Mouse (Mus musculus) layer of hippocampus, postnatal 14 days (tissue): ENCODE data around the gene Fbxw11. TPM values are rescaled to one million over a fixed set of nuclear protein-coding genes. Genes with fewer than 3 reads are reported as not detected.
"Not testable (repeated sequence)": the region's sequence is repeated elsewhere in the genome, so short reads cannot be mapped to it uniquely, and the experiment has no call there.

Source experiments
- DNase-seq, 2 experiments: peaks; one replicate each; pipeline ENCODE4 v3.0.0; 2021 to 2022; ENCODE audit warnings: low spot score in 2 of 2, mixed read lengths in 1 of 2
- total RNA-seq, 2 experiments: library from RNA; stranded (reverse); gene quantifications; 2 replicates each; pipeline ENCODE4 v1.2.3; 2021

The Fbxw11 gene
- total RNA-seq, 2 experiments from 2014 or later: 130 to 137 TPM

DNA sequence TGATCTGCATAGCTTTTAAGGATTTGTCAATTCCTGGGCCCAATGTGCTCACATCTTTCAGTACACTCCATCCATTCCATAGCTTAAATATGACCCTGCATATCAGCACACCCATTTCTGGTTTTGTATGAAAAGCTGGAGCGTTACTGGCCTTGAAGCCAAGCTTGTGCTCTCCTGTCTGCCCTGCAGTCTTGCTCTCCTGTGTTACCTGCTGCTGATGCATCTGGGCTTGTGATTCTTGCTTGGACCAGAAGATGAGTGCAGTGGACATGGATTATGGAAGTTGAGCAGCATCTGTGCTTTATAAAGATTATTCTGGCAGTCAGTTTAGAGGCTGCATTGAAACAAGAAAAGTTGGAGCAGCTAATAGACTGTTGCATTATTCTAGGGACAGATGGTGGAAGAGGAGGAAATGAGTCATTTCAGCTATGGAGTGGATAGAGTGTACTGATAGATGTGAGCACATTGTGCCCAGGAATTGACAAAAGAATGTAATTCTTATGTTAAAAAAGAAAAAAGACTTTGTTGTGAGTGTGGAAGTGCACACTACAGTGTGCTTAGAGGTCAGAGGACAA, 19.6 kb downstream of the Fbxw11 start:
- DNase-seq: peak in 1 of 2 experiments; percentile 69

DNA sequence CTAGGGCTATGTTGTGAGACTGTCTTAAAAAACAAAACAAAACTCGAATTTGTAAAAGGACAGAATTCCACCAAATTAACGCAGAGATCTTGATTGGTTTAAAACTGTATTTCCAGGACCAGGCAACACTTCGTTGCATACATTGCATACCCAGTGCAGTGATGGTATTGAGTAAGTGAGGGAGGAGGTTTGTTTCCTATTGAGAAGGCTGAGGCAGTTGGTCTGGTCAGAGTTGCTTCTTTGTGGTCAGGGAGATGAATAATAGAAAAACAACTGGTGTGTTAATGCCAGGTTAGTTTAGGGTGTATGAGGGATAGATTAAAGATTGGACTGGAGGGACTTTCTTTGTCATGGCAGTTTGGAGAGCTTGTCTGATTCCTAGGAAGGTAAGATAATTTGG, 23.1 kb downstream of the Fbxw11 start:
- no peak for DNase-seq

DNA sequence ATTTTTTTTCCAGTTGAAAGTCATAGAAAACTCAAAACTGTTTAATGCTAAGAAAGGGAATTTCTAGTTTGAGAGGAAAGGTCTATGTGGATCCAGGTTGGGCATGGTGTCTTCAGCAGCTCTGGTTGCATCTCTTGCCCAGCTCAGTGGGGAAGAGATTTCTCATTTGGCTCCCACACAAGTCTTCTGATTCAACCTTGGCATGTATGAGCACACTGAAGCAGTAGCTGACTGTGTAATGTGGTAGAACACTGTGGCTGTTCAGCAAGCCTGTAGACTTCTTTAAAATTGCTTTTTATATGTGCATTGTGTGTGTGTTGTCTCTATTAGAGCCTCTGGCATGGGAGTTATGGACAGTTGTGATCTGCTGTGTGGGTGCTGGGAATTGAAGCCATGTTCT, 24.5 kb downstream of the Fbxw11 start:
- DNase-seq: no peak

DNA sequence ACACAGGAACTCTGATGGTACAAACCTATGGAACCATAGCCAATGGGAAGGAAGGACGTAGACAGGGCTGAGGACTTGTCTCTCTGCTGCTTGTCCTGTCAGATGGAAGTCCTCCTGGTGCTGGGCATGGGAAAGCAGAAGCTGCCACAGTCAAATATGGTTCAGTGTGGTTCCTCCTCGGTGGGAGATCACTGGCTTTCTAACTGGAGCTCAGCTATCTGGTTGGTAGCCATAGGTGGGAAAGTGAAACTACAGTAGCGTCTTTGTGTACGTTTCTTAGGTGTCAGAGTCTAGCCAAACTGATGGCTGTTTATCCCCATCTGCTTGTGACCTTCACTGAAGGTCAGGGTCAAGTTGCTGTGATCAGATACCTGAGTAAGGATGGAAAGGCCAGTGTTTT, 29.0 kb downstream of the Fbxw11 start:
- DNase-seq: no peak

DNA sequence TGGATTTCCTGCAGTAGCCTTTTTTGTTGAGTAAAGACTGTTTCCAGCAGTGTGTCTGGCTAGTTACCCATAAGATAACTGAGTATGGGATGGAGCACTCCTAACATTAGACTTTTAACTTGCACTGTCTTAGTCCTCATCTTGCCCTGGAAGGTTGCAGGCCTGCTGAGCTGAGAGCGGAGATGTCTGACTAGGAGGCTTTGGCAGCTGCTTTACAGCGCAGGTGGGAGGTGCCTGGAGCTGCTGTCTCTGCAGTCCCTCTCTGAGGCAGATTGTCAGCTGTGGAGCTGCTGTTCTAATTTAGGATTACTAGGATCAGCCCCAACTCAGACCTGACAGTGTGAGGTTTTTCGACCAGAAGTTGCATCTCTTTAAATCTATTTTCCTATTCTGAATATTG, 34.3 kb downstream of the Fbxw11 start:
- no peak for DNase-seq

DNA sequence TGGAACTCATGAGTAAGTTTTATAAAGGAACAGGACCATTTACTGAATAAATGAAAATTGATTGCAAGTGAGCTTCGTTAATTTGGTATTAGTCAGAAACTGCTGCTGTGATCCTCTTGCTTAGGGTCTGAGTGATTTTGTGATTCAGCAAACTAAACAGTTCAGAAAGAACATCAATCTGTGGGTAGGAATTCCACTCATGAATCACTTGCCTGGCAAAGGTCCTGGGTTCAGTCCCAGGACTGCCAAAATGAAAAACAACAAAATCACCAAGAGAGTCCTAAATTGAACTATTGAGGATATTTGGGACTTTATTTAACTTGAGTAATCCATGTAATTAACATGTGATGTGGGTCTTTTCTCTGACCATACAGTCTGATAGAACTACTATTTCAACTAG, 35.3 kb downstream of the Fbxw11 start:
- no peak for DNase-seq

DNA sequence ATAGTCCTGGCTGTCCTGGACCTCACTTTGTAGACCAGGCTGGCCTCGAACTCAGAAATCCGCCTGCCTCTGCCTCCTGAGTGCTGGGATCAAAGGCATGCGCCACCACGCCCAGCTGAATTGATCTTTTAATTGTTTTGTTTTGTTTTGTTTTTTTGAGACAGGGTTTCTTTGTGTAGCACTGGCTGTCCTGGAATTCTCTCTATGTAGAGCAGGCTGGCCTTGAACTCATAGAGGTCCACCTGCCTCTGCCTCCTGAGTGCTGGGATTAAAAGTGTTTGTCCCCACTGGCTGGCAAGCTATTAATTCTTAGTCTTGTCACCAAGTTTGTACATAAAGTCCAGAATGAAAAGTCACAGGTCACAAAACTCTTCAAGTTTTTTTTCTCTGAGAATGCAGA, 36.6 kb downstream of the Fbxw11 start:
- DNase-seq: not testable (repeated sequence)

DNA sequence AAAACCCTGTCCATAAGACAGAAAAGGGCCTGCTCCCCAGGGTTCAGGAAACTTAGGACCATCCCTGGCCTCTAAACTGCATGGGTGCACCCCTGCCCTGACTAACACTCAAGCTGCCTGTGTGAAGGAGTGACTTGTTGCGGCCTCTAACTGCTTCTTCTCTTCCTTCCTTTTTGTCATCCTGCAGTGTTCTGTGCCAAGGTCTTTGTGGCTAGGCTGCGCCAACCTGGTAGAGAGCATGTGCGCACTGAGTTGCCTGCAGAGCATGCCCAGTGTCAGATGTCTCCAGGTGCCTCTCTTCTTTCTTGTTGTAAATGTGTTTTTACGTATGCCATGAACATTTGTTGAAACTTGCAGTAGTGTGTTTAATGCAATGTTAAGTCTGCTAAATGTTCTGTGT, 37.5 kb downstream of the Fbxw11 start:
- no peak for DNase-seq

DNA sequence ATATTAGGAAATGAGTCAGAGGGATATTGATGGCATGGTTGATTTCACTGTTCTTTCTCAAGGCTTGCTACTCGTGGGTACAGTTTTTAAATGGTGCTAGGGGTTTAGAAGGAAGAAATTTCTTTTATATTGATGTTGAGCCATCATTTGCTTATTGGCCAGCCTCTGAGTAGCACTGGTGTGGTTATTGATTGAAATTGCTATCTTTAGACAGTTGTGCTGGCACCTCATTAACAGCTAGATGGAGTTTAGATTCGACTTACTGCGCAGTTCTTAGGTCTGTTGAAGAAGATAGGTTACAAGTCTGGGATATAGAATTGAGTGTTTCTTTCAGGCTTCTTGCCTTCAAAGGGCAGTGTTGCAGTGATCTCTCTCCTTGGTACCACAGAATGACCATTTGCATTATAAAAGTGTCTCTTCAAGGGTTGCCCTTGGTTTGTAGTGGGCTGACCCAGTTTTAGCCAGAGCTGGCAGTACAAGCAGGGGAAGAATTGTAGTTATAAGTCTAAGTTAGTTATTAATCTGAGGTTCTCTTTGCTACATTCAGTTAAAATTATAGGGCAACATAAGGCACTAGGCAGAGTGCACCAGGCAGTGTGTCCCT, 38.8 kb downstream of the Fbxw11 start:
- DNase-seq: no peak

DNA sequence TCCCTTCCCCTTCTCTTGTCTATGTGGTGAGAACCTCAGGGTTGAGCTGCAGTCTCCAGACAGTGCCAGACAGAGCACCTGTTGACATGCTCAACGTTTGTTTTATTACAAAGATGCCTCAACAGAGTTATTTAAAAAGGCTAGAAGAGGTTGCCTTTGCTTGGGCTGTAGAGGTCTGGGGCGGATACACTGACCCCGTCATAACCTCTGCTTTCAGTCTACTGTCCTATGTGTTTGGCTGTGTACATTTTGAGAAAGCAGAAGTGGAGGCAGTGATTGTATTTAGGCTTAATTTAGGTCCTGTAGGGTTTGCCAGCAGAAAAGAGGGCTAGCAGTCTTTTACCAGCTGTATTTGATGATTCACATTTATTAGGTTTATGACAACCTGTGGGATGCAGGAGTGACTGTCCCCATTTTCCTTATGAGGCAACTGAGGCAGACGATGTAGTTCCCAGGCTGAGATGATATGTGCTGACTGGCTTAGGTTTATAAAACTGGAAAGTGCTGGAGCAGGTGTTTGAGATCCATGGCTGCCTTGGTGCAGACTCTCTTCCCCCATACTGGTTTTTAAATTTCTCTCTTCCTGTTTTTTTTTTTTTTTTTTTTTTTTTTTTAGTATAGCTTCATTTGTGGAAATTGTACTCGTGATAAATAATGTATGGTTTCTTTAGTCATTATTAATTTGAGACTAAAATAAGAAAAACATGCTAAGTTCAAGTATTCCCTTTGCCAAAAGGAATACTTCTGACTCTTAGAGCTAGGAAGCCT, 40.0 kb downstream of the Fbxw11 start:
- no peak for DNase-seq

DNA sequence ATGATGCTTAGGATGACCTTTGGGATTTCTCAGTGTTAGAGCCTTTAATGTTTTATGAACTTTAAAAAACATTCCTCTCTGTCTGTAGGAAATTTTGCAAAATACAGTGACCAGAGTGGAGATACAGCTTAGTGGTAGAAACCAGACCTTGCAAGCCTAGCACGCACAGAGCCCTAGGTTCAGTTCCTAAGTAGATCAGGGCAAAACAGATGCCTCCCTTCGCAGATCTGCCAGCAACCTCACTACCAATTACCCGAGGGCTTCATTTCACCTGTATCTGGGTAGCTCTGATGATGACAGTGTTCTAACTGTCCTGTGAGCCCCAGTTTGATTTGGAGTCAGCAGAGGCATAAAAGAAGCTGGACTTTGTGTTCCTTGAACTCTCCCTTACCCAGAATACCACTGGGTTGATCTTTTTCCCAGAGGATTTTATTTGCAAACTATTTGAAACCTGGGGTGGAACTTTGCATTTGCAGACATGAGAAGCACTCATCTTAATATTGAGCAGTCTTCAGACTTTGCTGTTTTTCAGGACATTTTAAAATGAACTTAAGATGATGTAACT, 42.2 kb downstream of the Fbxw11 start:
- no peak for DNase-seq

DNA sequence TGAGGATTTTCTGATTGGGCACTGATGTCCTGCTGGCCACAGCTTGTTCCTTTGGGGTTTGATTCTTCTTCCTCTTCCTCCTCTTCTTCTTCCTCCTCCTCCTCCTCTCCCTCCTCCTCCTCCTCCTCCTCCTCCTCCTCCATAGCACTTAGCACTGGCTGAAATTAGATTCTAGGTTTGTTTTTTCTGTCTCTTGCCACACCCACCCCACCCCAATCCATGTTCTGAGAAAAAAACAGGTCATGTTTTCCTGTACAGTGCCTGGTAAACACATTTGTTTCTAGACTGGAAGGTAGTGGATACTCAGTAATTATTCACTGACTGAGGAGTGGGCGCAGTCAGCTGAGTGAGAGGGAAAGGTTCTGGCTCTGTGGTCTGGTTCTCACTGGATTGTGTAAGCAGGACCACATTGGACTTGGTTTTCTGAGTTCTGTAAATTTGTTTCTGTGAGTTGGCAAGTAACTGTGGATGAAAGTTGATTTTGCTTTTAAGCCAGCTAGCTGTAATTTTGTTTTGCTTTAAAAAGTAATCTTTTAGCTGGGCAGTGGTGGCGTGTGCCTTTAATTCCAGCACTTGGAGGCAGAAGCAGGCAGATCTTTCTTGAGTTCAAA, 45.8 kb downstream of the Fbxw11 start:
- no peak for DNase-seq

DNA sequence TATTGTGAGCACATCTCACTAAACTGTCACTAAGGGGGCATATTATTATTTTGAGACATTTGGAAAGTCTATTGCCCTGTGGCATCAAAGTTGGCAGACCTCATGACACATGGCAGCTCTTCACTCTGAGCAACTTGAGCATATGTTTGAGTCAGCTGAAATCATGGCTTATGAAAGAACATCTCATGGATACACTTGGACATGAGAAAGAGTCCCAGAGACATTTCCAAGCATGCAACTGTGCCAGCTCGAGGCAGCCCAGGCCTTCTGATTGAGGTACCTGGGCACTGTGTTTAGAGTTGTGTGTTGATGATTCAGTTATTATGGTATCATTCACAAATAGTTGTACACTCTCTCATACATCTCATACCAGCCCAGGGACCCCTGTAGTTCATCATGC, 47.0 kb downstream of the Fbxw11 start:
- no peak for DNase-seq

DNA sequence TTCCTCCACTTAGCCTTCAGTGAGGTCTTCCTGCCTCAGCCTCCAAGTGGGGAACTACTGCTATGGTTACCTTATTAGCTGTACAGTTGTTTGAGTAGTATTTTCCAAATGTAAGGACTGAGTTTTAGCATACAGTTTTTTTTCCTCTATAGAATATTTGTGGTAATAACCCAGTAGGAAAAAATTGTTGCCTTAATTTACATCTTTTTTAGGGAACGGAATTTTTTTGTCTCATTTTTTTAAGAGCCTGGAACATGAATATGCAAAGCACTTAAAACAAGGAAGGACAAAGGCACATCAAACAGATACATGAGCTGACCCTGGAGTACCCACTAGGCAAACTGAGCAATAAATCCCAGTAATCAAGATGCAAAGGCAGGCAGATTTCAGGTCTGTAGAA, 50.3 kb downstream of the Fbxw11 start:
- no peak for DNase-seq

DNA sequence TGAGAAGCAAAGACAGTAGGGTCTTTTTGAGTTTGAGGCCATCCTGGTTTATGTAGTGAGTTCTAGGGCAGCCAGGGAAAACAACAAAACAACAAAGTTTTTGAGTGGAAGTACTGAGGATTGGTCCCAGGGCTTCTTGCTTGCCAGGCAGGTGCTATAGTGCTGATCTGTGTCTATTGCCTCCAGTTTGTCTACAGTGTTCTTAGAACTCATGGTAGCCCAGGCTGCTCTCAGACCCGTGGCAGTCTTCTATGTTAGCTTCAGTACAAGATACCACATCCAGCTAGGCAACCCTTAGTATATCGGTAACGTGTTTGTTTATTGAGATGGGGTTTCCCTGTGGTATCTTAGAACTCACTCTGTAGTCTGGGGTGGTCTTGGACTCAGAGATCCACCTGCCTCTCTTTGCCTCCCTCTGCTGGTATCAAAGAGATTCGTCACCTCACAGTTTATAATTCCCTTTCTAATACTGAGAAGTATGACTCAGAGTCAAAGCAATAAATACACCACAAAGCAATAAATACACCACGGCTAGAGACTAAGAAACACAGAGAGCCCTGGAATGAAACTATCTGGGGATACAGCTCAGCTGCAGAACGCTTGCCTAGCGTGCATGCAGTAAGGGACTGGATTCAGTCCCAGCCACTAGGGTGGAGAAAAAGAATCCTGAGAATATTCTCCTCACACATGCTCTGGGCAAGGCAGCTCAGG, 51.1 kb downstream of the Fbxw11 start:
- no peak for DNase-seq

DNA sequence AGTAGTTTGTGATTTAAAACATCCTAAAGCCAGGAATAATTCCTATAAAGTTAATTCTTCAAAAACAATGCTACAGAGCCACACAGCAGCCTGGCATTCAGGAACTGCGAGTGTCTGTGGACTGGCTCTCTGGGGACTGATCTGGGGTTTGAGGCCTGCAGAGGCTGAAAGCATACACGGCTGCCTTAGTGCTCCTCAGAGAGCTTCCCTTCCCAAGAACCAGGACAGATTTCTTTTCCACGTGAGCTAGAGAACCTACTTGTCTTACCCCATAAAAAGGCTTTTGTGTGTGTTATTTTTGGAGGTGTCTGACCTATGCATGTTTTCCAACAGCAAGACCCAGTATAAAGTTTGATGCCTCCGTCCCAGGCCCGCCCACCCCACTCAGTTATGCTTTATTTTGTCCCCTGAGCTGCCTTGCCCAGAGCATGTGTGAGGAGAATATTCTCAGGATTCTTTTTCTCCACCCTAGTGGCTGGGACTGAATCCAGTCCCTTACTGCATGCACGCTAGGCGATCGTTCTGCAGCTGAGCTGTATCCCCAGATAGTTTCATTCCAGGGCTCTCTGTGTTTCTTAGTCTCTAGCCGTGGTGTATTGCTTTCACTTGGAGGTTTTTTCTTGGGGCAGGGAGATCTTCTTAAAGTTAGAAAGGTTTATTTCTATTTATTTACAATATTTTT, 51.9 kb downstream of the Fbxw11 start:
- not testable (repeated sequence) for DNase-seq

DNA sequence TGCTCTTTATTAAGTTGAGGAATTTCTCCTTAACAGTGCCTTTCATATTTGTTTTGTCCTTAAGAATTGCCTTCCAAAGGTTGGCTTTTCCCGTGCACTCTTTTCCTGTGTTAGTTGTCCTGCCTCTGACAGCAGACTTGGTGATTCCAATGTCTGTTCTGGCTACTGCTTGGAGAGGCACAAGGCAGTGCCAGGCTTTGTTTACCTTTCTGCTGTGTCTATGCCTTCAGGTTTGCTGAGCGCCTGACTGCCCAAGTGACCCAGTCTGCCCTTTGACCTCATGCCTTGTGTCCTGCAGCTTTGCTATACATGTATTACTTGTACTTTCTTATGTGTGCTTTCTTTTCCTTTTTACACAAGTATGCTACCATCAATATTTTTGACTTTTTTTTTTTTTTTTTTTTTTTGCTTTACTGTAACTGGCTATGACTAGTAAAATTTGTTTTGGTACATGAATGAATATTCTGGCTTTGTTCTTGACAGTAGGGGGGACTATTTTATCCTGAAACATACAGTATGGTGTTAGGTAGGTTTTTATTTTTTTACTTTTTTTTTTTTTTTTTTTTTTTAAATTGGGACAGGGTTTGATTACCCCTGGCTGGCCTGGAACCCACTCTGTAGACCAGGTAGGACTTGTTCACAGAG, 54.0 kb downstream of the Fbxw11 start:
- DNase-seq: no peak

DNA sequence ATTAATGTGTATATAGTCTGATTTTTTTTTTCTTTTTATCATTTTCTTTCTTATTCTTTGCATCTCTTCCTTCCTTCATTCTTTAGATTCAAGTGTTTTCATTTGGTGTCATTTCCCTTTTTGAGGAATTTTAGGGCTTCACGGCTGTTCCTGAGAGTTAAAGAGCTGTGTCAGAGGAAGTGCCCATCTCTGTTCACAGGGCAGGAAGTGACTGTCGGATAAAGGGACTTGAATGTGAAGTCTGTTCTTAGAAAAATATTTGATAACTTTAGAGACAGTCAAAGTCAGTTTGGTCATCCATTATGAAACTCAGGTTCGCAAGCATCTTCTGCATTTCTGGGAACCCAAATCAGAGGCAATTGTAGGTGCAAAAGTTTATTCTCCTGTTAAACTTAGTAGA, 55.2 kb downstream of the Fbxw11 start:
- DNase-seq: no peak

DNA sequence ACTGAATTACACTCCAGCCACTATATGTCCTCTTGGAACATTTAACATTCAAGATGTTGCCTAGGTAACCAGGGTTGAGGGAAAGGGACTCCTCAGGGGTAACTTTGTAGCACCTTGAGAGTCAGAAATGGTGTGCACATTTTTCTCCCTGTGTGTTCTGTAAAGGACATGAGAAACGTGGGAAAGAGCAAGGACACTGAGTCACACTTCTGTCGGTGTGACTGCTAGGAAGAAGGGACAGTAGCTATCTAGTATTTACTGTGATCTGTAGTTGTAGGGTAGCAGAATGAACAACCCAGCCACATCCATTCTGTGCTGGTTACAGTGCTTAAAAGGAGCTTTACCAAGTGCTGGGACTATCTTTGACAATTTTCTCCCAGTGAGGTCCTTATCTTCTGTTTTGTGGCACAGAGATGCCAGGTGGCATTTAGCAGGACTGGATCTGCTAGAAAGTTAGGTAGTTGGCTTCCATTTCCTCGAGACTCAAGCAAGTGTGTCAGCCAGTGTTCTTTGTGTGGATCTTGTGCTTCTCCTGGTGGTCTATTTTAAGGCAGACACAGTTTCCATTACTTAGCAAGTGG, 57.5 kb downstream of the Fbxw11 start:
- no peak for DNase-seq

DNA sequence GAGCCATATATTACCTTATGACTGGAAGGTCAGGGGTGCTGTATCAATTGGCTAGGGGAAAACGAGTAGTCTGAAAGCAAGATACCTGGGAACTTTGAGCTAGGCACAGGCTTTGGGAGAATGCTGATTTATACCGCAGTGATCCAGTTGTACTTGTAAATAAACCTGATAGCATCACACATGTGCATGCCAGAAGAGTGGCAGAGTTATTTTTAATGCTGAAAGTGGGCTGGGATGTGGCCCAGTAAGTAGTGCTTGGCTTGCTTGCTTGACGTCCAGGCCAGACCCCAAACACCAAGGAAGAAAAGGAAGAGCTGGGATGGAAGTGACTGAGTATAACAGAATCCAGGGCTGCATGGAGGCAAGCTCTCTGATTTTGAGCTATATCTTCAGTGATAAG, 59.0 kb downstream of the Fbxw11 start:
- no peak for DNase-seq
